Mouse (Mus musculus): ENCODE results near the gene Carmil1.

The Carmil1 gene

DNA sequence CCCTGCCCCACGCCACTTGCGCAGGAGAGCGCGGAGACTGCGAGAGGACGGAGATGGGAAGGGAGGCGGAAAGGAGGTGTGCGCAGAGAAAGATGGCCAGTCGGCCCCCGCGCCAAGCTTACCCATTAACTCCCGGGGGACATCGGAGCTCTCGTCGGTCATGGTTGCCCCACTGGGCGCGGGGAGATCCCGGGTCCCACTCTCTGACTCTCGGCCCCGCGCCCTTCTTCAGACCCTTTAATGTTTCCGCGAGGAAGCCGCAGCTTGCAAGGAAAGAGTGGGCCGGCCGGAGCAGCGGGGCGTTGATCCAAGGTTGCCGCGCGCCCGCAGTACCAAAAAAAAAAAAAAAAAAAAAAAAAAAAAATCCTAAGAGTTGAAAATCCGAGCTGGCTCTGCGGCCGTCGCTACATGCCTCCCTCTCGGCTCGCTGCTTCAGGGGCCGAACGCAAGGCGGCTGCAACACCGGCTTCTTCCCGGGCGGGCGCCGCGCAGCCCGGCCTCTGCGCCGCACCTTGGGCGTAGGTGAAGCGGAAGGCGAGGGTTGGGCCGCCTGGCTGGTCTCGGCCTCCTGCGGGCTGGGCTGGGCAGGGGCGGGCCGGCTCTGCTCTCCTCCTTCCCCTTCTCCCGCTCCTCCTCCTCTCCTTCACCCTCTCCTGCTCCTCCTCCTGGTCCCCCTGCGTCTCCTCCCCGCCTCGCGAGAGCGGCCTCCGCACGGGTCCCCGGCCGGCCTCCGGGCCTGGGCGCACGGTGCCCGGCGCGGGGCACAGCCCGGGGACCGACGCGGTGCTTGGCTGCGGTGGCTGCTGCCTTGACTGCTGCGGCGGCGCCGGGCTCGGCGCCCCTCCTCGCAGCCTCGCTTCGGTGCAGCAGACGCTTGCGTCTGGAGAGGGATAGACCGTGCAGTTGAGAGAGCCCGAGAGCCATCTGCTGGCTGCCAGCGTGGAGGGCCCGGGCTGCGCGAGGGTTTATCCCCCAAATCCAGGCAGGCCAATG, at the start of gene Carmil1:
TSS of gene Carmil1 (minus strand) at position 357 of the 993 bp plus-strand sequence.
- peak; percentile 81 to 83 for DNase-seq

DNA sequence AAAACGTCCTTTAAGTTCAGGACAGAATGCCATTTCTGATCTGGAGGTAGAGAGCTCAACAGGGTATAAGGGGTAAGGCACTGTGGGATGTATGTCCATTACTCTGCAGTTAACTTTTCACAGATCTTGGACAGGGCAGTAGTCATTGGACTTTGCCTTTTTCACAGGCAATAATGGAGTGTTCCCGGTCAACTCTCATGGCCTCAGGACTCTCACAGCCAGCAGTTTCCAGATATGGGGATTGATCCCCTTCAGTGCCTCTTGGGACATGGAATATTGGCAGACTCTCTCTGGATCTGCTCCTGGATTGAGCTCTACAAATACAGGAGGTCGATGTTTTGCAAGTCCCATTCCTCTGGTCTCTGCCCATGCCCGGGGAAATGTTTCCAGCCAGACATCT, 49.5 kb upstream of the Carmil1 start:
- no peak for DNase-seq

- no peak for DNase-seq
Measured at GRCm38 (mm10) chr13:24328036-24328817, 47.6 kb upstream of the Carmil1 start.

GRCm38 (mm10) chr13:24327201-24327600, 46.6 kb upstream of the Carmil1 start, which contains the start of gene Cmah:
TSS of gene Cmah (plus strand) at chr13:24327404.
- DNase-seq: no peak

- no peak for DNase-seq
Measured at GRCm38 (mm10) chr13:24321313-24321712, 40.7 kb upstream of the Carmil1 start.

DNA sequence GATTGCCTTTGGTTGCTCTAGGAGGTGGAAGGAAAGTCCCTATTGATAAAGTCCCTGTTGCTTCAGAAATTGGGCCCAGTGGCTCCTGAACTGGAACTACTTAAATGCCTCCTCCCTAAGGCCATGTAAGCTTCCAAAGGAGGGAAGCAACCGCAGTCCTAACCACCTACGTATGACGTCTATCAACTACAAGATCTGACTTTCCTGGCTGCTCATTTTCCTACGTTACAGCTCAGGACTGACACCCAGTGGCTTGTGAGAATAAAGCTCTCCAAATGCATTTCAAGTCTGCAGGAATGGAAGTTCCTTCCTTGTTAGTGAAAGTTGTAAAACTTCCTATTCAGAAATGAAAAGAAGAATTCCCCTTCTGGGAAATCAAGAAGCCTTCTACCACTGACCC, 38.0 kb upstream of the Carmil1 start:
- peak in 1 of 2 experiments; percentile 16 for DNase-seq

DNA sequence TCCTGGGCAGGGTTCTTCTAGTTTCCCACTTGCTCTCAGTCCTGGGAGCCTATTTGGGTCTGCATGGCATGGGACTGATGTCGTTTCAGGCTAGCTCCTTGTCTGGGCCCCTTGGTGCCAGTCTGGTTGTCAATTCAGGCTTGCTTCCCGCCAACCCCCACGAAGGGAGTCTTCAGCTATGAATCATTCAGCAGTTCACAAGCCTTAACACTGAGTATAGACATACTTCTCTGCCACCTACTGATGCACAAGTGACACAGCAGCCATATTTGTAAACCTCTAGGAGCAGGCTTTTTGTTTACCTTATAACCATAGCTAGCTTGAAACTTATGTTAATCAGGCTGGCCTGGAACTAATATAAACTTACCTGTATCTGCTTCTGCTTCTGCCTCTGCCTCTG, 36.0 kb upstream of the Carmil1 start:
- DNase-seq: no peak

DNA sequence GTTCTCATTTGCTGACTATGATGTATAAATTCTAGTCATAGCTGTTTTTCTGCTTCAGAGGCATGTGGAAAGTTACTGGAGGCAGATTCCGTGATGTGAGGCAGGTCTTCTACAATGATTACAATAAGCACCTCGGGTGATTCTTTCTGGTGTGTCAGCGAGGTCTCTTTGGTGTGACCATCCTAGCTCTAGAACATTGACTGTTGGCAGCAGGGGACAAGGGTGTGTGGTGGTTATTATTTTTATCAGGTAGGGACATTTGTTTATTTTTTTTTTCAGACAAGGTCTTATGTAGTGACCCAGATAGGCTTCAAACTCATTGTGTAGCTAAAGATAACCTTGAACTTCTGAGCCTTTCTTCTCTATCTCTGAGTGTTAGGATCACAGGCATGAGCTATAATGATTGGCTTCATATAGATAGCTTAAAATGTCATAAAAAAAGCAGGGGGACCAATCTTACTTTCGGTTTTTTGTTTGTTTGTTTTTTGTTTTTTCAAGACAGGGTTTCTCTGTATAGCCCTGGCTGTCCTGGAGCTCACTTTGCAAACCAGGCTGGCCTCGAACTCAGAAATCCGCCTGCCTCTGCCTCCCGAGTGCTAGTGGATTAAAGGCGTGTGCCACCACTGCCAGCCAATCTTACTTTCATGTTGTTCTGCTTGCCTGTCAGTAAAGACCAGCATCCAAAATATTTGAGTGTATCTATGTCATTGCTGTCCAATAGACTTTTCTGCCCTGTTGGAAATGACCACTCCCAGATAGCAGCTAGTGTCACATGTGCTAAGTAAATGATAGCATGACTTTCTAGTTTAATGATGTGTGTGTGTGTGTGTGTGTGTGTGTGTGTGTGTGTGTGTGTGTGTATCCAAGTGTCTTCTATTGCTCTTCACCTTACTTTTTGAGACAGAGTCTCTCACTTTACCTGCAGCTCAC, 30.7 kb upstream of the Carmil1 start:
- DNase-seq: no peak

DNA sequence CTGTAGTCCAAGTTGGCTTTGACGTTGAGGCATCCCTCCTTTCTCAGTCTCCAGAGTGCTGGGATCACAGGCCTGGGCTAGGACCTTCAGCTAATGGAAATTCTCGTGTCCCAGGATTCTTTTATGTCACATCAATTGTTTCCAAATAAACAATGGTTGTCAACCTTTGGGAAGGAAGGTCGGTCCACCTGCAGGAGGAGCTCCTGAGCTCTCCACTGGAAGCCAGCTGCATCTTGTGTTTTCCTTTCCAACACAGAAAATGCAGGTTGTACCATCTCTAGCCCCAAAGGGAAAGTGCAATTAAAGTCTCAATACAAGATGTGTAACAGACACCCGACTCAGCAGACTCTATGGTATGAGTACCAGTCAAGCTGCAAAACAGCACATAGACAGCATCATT, 25.7 kb upstream of the Carmil1 start:
- no peak for DNase-seq

GRCm38 (mm10) chr13:24305486-24305885, 24.9 kb upstream of the Carmil1 start:
- DNase-seq: no peak

DNA sequence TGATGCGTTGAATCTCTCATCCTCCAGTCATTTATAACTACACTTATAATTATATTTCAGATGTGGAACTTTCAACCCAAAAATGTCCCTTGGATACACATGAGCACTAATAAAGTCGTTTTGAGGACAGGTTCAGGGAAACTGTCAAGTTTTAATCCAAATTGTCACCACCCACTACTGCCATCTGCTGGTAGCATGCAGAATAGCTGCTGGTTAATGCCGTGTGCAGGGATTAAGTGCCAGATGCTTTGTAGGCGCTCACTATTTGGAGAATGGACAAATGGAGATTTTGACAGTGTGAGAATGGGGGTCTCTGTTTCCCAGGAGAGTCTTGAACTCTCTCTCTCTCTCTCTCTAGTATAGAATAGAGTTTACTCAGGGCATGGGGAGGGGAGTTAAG, 16.7 kb upstream of the Carmil1 start:
- peak; percentile 57 to 60 for DNase-seq

DNA sequence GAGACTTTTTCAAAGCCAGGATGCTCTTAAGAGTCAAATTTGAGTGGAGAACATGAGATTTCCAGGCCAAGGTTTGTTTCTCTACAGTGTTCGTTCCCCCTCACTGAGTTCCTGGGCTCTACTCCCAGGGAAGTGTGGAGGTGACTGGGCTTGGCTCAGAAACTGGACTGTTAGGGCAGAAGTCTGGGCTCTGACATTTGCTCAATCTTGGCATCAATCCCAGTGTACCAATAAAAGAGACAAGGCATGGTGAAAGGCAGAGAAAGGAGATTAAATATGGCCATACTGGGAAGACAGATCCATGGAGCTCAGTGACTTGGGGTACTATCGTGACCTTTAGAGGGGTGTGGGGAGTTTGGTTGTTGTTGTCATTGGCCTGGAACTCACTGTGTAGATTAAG, 6.8 kb upstream of the Carmil1 start:
- peak; percentile 16 to 28 for DNase-seq

GRCm38 (mm10) chr13:24279762-24280438, 695 bp downstream of the Carmil1 start:
- DNase-seq: peak; percentile 27 to 29

GRCm38 (mm10) chr13:24279407-24279761, 1.2 kb downstream of the Carmil1 start:
- no peak for DNase-seq

GRCm38 (mm10) chr13:24272740-24273377, 7.7 kb downstream of the Carmil1 start:
- no peak for DNase-seq

DNA sequence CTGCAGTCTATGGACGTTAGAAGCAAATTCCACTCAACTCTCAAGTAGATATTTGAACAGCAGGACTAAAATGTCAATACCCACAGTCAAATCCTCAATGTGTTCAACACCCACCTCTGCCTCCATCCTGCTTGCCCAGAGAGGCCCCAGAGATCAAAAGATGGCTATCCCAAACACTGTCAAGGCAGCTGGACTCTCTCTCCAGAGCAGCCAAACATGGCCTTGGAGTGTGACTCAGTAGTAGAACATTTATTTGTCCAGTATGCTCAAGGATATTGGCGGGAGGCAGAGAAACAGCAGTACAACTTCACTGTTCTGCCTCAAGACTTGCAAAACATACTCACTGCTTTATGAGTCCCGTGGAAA, 11.5 kb downstream of the Carmil1 start:
- DNase-seq: no peak

DNA sequence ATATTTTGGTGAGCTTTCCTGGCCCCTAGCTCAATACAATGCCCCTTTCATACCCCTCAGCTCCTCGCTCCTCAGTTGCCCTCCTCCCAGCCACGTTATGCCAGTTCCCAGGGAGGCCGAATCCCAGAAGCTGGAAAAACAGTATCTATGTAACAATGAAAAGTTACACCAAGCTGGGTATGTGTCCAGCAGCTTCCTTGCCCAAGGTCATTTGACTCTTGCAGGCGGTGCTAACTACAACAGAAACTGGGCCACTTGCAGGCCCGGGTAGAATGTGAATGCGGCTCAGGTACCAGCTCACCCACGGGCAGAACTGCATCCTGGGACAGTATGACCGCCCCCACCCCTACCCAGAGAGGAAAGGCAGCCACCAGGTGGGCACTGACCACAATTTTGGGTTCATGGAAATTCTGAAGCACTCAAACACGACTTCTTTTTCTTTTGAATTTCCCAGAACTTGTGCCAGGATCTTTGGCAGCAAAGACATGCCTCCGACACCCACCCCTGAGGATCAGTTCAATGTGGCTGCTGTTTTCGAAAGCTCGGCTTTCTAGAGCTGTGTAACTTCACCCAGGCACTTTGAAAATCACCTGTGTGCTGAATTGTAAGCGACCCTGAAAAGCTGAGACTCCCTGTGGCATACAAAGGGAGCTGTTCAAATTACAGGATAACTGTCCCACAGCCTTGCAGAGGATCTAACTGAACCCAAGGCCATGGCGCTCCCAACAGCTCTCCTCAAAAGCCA, 12.1 kb downstream of the Carmil1 start:
- no peak for DNase-seq

GRCm38 (mm10) chr13:24264760-24265159, 15.8 kb downstream of the Carmil1 start:
- DNase-seq: no peak

GRCm38 (mm10) chr13:24263560-24263959, 17.0 kb downstream of the Carmil1 start:
- DNase-seq: no peak

GRCm38 (mm10) chr13:24260751-24261591, 19.6 kb downstream of the Carmil1 start:
- DNase-seq: peak; percentile 42 to 58

Measured in cerebellum, postnatal 36 days (tissue).